Mouse (Mus musculus): ENCODE measurements around the gene March2.

GRCm38 (mm10) chr17:33718384-33718881, at the start of gene March2:
- TF ChIP-seq POLR2A (IDR thresholded peaks at IDR 0.05; ENCODE audit: insufficient read depth, low read length) (no peak), EP300 (IDR thresholded peaks at IDR 0.05; ENCODE audit: insufficient read depth, low read depth, low read length) (no peak)
